Mouse (Mus musculus) hindbrain, embryonic 13.5 days (tissue): Measurements from ENCODE around the gene Zfp810. TPM values are rescaled to one million over a fixed set of nuclear protein-coding genes. Genes with fewer than 3 reads are reported as not detected.
A peak's percentile ranks its signal among the peaks of the same experiment; 100 is the strongest.
"Not testable (repeated sequence)": the region's sequence is repeated elsewhere in the genome, so short reads cannot be mapped to it uniquely, and the experiment has no call there.

Experiments used
- ATAC-seq: fragments of 200-750 bp; cut with Nextera tagmentation; 2 replicates; pipeline ENCODE4 v1.8.0; 2017; ENCODE audit warnings: moderate TSS enrichment; ENCODE audit not compliant: low FRiP score
- H3K27ac ChIP-seq: fragments of 300-500 bp; sonication (generic); 2 replicates; pipeline ENCODE4 v1.5.1; 2015; ENCODE audit warnings: inconsistent platforms, mild to moderate bottlenecking, moderate library complexity
- H3K27me3 ChIP-seq: fragments of 300-500 bp; sonication (generic); 2 replicates; pipeline ENCODE4 v1.6.1; 2015; ENCODE audit warnings: mild to moderate bottlenecking, inconsistent platforms
- H3K36me3 ChIP-seq: fragments of 300-500 bp; sonication (generic); 2 replicates; pipeline ENCODE4 v1.6.1; 2015; ENCODE audit warnings: mild to moderate bottlenecking, inconsistent platforms
- H3K4me1 ChIP-seq: fragments of 300-500 bp; sonication (generic); replicated peaks from 2 replicates; pipeline ENCODE4 v1.6.1; 2015; ENCODE audit warnings: inconsistent platforms
- H3K4me2 ChIP-seq: fragments of 300-500 bp; sonication (generic); 2 replicates; pipeline ENCODE4 v1.6.1; 2015; ENCODE audit warnings: inconsistent platforms, mild to moderate bottlenecking, moderate library complexity
- H3K4me3 ChIP-seq: fragments of 300-500 bp; sonication (generic); 2 replicates; pipeline ENCODE4 v1.5.1; 2015; ENCODE audit warnings: mild to moderate bottlenecking, inconsistent platforms
- H3K9ac ChIP-seq: fragments of 300-500 bp; sonication (generic); 2 replicates; pipeline ENCODE4 v1.6.1; 2015; ENCODE audit warnings: mild to moderate bottlenecking, inconsistent platforms
- H3K9me3 ChIP-seq: fragments of 300-500 bp; sonication (generic); 2 replicates; pipeline ENCODE4 v1.6.1; 2016; ENCODE audit warnings: inconsistent platforms
- WGBS: fragments of 180-500 bp; shearing (Covaris S2); methylation state at CpG from one replicate; pipeline ENCODE4 v1.1.7; 2015; 5-methylcytosine and 5-hydroxymethylcytosine counted together
- polyA plus RNA-seq: library from polyadenylated mRNA; unstranded; fragments of >200 nt; fragmentation: Nextera tagmentation; extraction: Ambion mirVana; gene quantifications from 2 replicates; pipeline ENCODE4 v1.2.1, GENCODE M21; 2015

Gene Zfp810
- polyA plus RNA-seq, 1 experiment from 2014 or later: 36.0 TPM

DNA sequence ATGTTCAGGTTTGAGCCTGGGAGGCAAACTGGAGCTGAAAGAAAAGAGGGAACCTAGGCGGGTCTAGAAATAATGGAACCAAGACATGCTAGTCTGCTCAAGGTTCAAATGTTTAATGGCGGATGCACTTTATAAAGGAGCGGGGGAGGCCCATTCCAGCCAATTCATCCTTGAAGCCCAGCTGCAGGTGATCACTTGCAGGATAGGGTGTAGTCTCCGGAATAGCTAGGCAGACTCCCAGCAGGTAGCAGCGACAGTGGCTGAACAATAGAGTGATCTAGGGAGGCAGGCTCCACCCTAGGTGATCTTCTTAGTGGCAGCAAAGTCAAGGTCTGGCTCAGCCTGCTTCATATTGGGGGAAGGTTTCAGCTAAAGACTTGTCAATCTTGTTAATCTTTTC, 8.6 kb upstream of the Zfp810 start:
- not testable (repeated sequence) for H3K9ac ChIP-seq, H3K4me3 ChIP-seq, H3K27ac ChIP-seq, H3K4me2 ChIP-seq, H3K36me3 ChIP-seq, H3K27me3 ChIP-seq, H3K4me1 ChIP-seq, H3K9me3 ChIP-seq, ATAC-seq
- 70% methylated on average over 5 of the region's 5 CpGs for WGBS

DNA sequence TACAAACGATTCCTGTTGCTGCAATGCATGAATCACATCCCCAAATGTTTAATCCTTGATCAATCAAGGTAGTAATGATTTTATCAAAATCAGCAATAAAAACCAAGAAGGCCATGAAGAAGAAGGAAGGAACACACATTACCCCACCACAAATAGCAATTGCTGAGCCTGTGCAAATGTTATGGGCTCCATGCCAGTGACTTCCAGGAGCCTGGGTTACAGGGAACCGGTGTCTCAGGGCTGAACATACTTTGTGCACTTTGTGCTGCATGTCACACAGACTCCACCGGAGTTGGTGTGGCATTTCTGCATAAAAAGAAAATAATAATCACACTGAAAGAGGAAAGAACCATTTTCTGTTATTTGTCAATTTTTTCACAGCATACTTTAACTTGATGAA, 6.6 kb upstream of the Zfp810 start:
- no peaks in the 10 kb centered on the region; the same call in 1 of the 2 replicates for H3K9me3 ChIP-seq
- no peak overlapping the region for H3K4me3 ChIP-seq
- 87% methylated on average over 3 of the region's 3 CpGs for WGBS

GRCm38 (mm10) chr9:22313218-22313617, 5.8 kb upstream of the Zfp810 start:
- no peak for ATAC-seq
- no peaks in the 10 kb centered on the region for H3K27me3 ChIP-seq
- no peak overlapping the region for H3K4me3 ChIP-seq
- no peak overlapping the region for H3K27ac ChIP-seq
- no peaks in the 10 kb centered on the region for H3K36me3 ChIP-seq
- no peak overlapping the region for H3K9ac ChIP-seq
- no peaks in the 10 kb centered on the region for H3K4me1 ChIP-seq
- 92% methylated on average over 5 of the region's 5 CpGs for WGBS
- H3K9me3 ChIP-seq: no peaks in the 10 kb centered on the region; the same call in 1 of the 2 replicates
- H3K4me2 ChIP-seq: no peak overlapping the region

More for the DNA sequence above, 6.6 kb upstream of the Zfp810 start:
- Histone ChIP-seq H3K9ac (no peak overlapping the region), H3K4me2 (no peak overlapping the region), H3K27me3 (no peaks in the 10 kb centered on the region), H3K4me1 (no peaks in the 10 kb centered on the region), H3K27ac (no peak overlapping the region), H3K36me3 (no peaks in the 10 kb centered on the region)
- ATAC-seq: no peak

DNA sequence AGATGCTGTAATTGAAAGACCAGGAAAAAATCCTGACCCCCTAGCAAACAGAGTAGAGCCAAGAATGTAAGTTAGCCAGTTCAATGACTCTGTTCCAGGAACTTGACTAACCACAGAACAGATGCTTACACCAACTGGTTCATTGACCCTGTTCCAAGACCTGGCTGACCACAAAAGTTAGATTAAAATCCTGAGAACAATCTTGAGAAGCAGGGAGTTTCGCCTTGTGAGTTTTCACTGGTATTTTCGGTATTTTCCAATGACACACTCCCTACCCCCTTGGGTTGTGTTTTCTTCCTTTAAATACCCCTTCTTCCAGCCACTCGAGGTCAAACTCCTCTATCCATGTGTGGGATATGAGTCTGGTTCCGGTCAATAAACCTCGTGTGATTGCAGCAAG, 2.2 kb upstream of the Zfp810 start:
- no peak overlapping the region for H3K27ac ChIP-seq
- no peaks in the 10 kb centered on the region for H3K9me3 ChIP-seq
- peaks cover 7% of the 10 kb centered on the region for H3K36me3 ChIP-seq
- H3K4me3 ChIP-seq: no peak overlapping the region
- H3K4me2 ChIP-seq: no peak overlapping the region
- H3K9ac ChIP-seq: no peak overlapping the region
- H3K4me1 ChIP-seq: peaks cover 18% of the 10 kb centered on the region
- no peaks in the 10 kb centered on the region for H3K27me3 ChIP-seq
- ATAC-seq: no peak
- 93% methylated on average over 5 of the region's 5 CpGs for WGBS

GRCm38 (mm10) chr9:22307920-22308262, 443 bp upstream of the Zfp810 start:
- Histone ChIP-seq H3K9me3 (0 out of 2 replicates have a peak, but pooled peaks cover 10% of the 10 kb centered on the region), H3K4me2 (peak overlapping the region; percentile 64), H3K27ac (peak overlapping the region; percentile 95), H3K4me3 (peak overlapping the region; percentile 85), H3K36me3 (peaks cover 25% of the 10 kb centered on the region), H3K4me1 (peaks cover 20% of the 10 kb centered on the region), H3K9ac (peak overlapping the region; percentile 100)
- WGBS: 12% methylated on average over 9 of the region's 9 CpGs
- not testable (repeated sequence) for H3K27me3 ChIP-seq, ATAC-seq

DNA sequence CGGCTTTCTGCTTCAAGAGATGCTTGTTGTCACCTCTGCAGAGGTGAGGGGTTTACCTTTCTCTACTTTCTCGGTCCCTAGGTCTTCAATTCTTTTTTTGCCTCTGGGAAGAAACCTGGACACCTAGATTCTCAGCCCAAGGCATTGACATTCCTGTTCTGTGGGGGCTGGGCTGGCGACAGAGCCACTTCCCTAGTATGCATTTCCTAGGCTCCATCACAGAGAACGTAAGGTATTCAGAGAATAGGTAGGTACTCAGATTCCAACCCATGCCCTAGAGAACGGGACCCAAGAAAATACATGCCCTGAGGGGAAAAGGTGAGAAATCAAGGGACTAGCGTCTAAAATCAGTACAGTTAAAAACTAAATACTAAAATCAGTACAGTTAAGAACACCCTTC, 722 bp downstream of the Zfp810 start:
- 0 out of 2 replicates have a peak, but pooled peaks cover 10% of the 10 kb centered on the region for H3K9me3 ChIP-seq
- peaks cover 20% of the 10 kb centered on the region for H3K4me1 ChIP-seq
- H3K9ac ChIP-seq: peak overlapping the region; percentile 100
- H3K36me3 ChIP-seq: peaks cover 36% of the 10 kb centered on the region
- ATAC-seq: no peak
- no peaks in the 10 kb centered on the region for H3K27me3 ChIP-seq
- 12% methylated on average over 6 of the region's 6 CpGs for WGBS
- peak overlapping the region; percentile 95 for H3K27ac ChIP-seq
- peak overlapping the region; percentile 85 for H3K4me3 ChIP-seq
- peak overlapping the region; percentile 64 for H3K4me2 ChIP-seq

- Histone ChIP-seq H3K9ac (no peak overlapping the region), H3K27ac (no peak overlapping the region), H3K4me1 (peaks cover 20% of the 10 kb centered on the region), H3K27me3 (no peaks in the 10 kb centered on the region), H3K9me3 (0 out of 2 replicates have a peak, but pooled peaks cover 14% of the 10 kb centered on the region), H3K36me3 (peaks cover 80% of the 10 kb centered on the region), H3K4me2 (no peak overlapping the region), H3K4me3 (no peak overlapping the region)
- no peak for ATAC-seq
- 100% methylated on average over 1 of the region's 1 CpGs for WGBS
These were observed 5.2 kb downstream of the Zfp810 start for GRCm38 (mm10) chr9:22302199-22302598.

GRCm38 (mm10) chr9:22278733-22279132, 28.7 kb downstream of the Zfp810 start:
- H3K9ac ChIP-seq: no peak overlapping the region
- H3K9me3 ChIP-seq: peaks cover 83% of the 10 kb centered on the region
- ATAC-seq: no peak
- 98% methylated on average over 4 of the region's 4 CpGs for WGBS
- H3K27me3 ChIP-seq: no peaks in the 10 kb centered on the region
- H3K4me2 ChIP-seq: no peak overlapping the region
- H3K4me3 ChIP-seq: no peak overlapping the region; the same call in 1 of the 2 replicates
- no peaks in the 10 kb centered on the region for H3K4me1 ChIP-seq
- H3K27ac ChIP-seq: no peak overlapping the region
- H3K36me3 ChIP-seq: peaks cover 92% of the 10 kb centered on the region

DNA sequence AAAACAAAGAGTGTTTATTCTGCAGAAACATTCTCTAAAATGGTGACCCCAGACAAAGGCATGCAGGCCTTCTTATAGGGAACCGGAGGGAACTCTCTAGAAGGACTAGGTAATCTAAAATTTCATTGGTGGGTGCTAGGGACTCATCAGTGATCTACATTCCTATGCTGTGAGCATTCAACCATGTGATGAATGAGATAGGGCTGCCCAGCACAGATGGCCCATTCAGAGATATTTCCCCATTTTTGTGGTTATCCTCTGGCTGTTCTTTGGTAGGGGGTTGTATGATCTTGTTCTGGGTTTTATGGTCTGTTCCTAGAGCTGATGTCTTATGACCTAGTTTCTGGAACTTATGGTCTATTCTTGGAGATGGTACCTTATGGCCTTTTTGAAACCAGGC, 38.6 kb downstream of the Zfp810 start:
- Histone ChIP-seq H3K27ac (no peak overlapping the region), H3K36me3 (peaks cover 12% of the 10 kb centered on the region), H3K9me3 (peaks cover 12% of the 10 kb centered on the region; the same call in 1 of the 2 replicates), H3K9ac (no peak overlapping the region), H3K4me3 (no peak overlapping the region), H3K4me1 (no peaks in the 10 kb centered on the region), H3K27me3 (no peaks in the 10 kb centered on the region), H3K4me2 (no peak overlapping the region)
- ATAC-seq: no peak
- 85% methylated on average over 1 of the region's 1 CpGs for WGBS

DNA sequence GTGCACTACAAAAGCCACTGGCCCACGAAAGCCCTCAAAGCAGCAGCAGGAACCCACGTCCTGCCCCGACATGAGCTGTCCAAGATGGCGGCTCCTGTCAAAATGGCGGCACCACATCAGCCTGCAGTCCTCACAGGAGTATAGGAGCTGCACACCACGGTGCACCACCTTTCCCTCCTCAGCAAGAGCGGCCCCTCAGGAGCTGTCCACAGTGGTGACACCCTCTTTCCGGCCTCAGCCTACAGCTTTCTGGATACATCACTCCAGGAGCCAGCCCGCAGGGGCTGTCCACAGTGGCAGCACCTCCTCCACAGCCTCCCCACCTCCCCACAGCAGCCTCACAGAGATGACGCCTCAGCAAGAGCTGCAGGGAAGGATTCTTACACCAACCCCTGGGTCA, 44.8 kb downstream of the Zfp810 start:
- Histone ChIP-seq H3K4me3 (no peak overlapping the region), H3K4me2 (no peak overlapping the region), H3K27me3 (no peaks in the 10 kb centered on the region), H3K36me3 (no peaks in the 10 kb centered on the region), H3K27ac (no peak overlapping the region), H3K4me1 (0 out of 2 replicates have a peak, but pooled peaks cover 8% of the 10 kb centered on the region), H3K9me3 (0 out of 2 replicates have a peak, but pooled peaks cover 4% of the 10 kb centered on the region), H3K9ac (no peak overlapping the region)
- no peak for ATAC-seq
- 88% methylated on average over 10 of the region's 10 CpGs for WGBS

DNA sequence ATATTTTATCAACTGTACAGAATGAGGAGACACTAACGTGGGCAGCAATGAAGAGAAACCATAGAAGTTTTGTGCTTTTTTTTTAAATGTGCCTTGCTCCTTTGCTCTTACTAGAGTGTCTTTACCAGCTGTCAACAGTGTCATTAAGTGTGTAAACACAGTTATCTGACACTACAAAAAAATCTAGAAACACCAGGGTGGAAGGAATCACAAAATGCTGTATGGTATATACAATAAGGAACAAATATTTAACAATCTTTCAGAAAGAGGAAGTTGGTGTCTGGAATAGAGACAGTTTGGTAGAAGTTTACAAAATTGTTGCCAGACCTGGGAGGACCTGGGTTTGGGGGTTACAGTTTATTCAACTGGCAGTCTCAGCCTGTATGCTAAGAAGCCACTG, 45.9 kb downstream of the Zfp810 start:
- Histone ChIP-seq H3K9me3 (0 out of 2 replicates have a peak, but pooled peaks cover 4% of the 10 kb centered on the region), H3K4me1 (0 out of 2 replicates have a peak, but pooled peaks cover 8% of the 10 kb centered on the region), H3K27me3 (no peaks in the 10 kb centered on the region), H3K4me3 (no peak overlapping the region), H3K27ac (no peak overlapping the region), H3K36me3 (peaks cover 7% of the 10 kb centered on the region), H3K9ac (no peak overlapping the region), H3K4me2 (no peak overlapping the region)
- WGBS: 82% methylated on average over 1 of the region's 1 CpGs
- no peak for ATAC-seq

- Histone ChIP-seq H3K27ac (no peak overlapping the region), H3K4me2 (peak overlapping the region; percentile 76), H3K27me3 (no peaks in the 10 kb centered on the region), H3K9me3 (peaks cover 10% of the 10 kb centered on the region), H3K4me3 (peak overlapping the region; percentile 68), H3K9ac (peak overlapping the region; percentile 84; the same call in 1 of the 2 replicates), H3K4me1 (0 out of 2 replicates have a peak, but pooled peaks cover 8% of the 10 kb centered on the region), H3K36me3 (peaks cover 22% of the 10 kb centered on the region)
- 31% methylated on average over 3 of the region's 3 CpGs for WGBS
- no peak for ATAC-seq
These were observed 47.4 kb downstream of the Zfp810 start for GRCm38 (mm10) chr9:22260092-22260422.
